Mouse (Mus musculus): ENCODE measurements around the gene Tmc5.

DNA sequence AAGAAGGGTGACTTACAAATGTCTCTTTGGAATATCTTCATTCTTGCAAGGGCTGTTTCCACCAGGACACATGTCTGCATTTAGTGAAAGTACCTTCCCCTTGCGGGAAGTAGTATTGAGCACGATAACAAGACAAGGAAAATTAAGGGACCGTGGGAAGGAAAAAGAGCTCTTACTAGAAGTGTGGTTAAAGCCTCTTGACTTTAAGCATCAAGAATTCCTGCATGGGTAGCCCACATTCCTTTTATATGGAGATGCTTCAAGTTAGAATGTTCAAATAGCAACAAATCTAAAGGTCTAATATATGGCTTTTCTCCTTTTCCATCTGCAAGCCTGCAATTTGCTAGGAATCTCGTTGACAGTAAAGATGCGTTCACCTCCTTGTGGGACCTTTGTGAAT lies 109.4 kb downstream of the Tmc5 start:
- TF ChIP-seq POLR2A (IDR thresholded peaks at IDR 0.05; ENCODE audit: borderline replicate concordance, low read depth, low read length) (no peak), CTCF (IDR thresholded peaks at IDR 0.05; ENCODE audit: low read depth, low read length) (no peak)
